Mouse (Mus musculus) granulocyte monocyte progenitor cell, adult 5-6 weeks (primary cell): ENCODE measurements around the gene Chmp5. TPM values are rescaled to one million over a fixed set of nuclear protein-coding genes. Genes with fewer than 3 reads are reported as not detected.

Source experiments
- ATAC-seq: replicated peaks from 2 replicates; pipeline ENCODE4 v1.8.0; 2016; ENCODE audit warnings: mild to moderate bottlenecking, moderate TSS enrichment, inconsistent platforms; ENCODE audit not compliant: poor library complexity, severe bottlenecking
- total RNA-seq, 2 experiments: library from RNA; stranded (forward) in 1 of 2; stranded (reverse) in 1 of 2; fragments of 200-712, 200-1000 nt in 1 of 2; fragments of >200 nt in 1 of 2; fragmentation: Nextera tagmentation in 1 of 2; gene quantifications; 2 replicates each; pipeline ENCODE4 v1.2.3; 2014 to 2017

The Chmp5 gene
- total RNA-seq, 2 experiments from 2014 or later, result 35.6 to 57.8 TPM

DNA sequence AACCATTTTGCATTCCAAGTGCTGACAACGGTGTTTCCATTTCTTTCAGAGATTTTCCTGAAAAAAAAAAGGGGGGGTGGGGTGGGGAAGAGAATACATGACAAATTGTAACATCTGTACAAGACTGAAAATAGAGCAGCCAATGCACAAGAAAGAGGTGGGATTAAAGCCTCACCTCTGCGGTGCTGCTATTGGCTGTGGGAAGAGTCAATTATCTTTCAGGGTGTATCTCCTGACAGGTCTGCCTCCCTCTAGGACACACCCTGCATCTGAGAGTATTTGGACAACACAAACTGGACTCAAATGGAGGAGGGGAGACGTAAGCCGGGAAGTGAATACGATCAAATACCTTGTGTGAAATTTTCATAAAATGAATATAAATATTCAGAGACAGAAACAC, 4.6 kb upstream of the Chmp5 start:
- no peak for ATAC-seq

DNA sequence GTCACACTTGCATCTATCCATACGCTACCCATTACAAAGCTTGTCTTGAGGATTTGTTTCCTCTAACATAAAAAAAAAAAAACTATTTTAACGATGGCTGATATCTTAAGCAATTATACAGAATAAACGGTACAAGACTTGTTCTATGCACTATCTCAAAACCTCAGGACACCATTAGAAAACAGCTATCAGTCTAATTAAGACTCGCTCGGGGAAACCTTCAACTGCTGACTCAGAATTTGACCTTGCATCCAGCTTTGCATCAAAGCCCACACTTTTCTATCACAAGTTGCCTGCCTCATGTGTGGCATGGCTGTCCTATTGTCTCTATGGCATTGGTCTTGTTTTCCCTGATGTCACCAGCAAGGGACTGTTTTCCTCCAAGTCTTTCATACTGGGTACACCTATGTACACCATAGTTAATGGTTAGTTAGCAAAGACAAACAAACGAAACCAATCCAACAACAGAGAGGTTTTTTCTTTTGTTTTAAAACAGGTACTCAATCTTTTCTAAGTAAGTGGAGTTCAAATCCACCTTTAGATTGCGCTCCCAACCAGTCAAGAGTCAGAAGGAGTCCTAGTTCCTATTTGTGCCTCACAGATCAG, 1.6 kb upstream of the Chmp5 start:
- no peak for ATAC-seq

DNA sequence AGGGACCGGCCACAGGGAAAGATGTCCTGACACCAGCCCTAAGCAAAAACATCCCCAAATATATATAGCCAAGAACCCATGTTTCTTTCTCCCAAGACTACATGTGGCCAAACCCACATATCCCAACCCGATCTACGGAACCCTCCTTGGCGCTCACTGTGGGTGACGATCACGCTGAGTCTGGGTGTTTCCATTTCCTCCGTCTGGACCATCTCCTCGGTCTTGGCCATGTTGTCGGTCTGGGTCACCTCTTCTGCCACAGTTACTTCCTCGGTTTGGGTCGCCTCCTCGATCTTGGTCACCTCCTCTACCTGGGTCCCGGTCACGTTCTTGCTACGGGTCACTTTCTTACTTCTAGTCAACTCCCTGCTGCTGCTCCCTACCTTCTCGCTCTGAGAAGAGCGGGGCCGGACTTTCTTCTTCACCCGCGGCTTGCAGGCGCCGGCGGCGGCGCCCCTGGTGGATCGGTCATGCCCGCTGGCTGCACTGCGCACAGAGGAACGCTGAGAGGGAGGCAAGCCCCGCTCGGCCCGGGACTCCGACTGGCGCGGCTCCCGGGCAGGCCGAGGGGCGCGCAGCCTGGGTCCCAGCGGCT, 545 bp upstream of the Chmp5 start:
- ATAC-seq, result peak; percentile 23

DNA sequence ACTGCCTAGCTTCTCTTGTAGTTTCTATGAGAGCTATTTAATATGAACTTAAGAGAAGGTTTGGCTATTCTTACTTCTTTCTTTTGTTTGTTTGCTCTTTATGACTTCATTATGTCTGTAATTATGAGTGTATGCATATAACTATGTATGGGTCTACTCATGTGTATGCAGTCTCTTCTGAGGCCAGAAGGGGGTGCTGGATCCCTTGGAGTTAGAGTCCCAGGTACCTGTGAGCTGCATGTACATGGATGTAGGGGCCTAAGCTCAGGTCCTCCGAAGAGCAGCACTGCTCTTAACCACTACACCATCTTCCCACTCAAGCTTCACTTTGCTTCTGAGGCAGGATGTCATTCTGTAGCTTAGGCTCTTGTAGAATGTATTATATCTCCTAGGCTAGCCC, 5.3 kb downstream of the Chmp5 start:
- ATAC-seq, result peak; percentile 84

DNA sequence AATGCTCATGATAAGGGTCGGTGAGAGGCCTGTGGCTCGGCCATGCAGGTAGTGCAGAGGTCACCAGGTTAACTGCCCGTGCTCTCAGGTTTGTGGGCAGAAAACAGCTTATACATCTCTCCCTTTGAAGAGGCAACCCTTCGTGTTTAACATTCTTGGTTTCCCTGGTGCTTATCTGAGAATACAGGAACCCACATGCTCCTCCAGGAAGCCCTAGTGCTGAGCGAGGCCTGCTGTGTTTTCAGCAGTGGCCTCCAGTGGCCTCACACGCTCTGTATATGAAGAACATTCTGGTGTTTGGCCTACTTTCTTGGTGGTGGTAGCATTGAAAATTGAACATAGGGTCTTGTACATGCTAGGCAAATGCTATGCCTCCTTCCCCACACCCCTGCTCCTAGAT, 7.7 kb downstream of the Chmp5 start:
- ATAC-seq, result no peak

DNA sequence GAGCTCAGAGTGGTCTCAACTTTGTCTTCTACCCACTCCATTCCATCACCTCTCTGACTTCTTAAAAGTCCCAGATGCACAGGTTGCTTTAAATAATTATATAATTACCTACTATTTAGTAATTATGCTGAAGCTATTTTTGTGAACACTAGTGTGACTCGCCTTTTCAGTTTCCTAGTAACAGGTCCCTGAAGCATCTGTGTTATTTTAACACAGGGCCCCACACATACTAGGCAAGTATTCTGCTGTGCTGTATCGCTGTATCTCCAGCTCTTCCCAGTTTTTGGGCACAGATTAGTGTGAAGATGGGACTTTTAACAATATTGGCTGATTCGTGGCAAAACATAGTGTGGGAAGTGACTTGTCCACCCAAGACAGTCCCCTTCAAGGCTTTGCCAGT, 15.3 kb downstream of the Chmp5 start:
- ATAC-seq, result no peak

GRCm38 (mm10) chr4:40969161-40969560, 21.0 kb downstream of the Chmp5 start:
- no peak for ATAC-seq

GRCm38 (mm10) chr4:40969781-40970591, 21.8 kb downstream of the Chmp5 start:
- ATAC-seq, result no peak

GRCm38 (mm10) chr4:40970592-40970841, 22.3 kb downstream of the Chmp5 start:
- ATAC-seq, result no peak

DNA sequence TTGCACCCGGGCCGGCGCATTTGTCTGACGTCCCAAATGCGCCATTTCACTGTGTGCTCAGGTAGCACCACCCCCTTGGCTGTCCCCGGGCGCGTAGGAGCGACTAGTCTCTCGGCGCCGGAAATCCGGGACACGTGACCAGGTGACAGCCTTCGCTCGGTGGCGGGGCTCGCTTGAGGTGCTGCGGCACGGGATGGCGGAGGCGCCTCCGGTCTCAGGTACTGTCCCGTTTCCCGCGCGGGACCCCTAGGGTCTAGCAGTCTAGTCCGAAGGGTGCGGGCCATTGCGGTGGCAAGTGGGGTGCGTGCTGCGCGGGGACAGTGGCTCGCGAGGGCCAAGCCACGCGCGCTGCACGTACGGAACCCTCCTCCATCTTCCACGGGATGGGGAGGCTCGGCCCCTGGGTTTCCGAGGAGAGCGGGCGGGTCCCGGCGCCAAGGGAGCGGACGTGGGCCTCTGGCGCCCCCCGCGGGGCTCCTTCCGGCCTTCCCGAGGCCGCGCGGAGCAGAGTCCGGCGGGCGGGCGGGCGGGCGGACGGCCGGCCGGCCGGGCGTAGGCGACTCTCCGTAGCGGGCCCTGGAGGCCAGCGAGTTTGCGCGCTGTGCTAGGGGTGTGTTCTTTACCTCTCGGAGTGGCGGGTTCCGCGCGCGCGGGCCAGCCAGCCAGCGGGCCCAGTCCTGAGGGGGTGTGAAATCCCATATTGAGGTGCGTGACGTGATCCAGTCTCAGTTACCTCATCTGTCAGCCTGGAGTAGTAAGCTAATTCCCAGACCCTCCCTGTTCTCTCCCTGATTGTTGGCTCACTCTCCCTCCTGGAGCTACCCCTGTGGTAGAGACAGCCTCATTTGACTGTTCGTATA, 22.9 kb downstream of the Chmp5 start, which contains the start of gene Nfx1:
Gene Nfx1 (plus strand): TSS at position 65 of the 860 bp plus-strand sequence.
- ATAC-seq, result peak; percentile 88

DNA sequence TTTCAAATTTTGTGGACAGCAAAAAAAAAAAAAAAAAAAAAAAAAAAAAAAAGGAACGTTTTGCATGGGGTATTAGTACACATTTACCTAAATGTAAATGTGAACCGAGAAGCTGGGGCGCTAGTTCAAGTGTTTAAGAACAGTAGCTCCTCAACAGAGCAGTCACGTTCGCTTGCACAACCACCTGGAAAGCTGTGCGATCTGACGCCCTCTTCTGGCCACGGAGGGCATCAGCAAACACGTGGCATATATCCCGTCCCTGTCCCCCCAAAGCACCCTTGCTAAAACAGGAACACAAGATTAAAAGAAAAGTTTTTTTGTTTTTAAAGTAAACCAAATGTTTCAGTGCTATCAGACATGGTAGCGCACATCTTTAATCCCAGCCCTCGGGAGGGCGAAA, 23.5 kb downstream of the Chmp5 start:
- peak; percentile 58 for ATAC-seq

GRCm38 (mm10) chr4:40974011-40974410, 25.8 kb downstream of the Chmp5 start:
- no peak for ATAC-seq

DNA sequence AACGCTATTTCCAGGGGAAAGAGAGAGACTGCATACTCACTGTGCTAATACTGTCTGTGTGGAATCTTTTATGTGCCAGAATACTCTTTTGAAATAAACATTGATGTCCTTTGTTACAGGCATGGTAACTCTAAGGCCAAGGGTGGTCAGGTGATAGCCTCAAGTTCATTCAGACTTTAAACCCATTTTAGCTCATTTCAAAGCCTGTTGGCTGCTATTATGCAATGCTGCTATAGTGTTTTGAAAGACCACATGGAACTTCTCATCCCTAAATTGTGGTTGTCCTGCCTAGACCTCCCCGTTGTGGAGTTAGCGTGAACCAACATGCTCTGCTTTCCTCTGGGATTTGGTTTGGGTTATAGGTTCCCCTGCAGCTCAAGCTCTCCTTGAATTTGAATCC, 27.5 kb downstream of the Chmp5 start:
- ATAC-seq, result 0 out of 2 replicates have a peak, but pooled peaks have one; percentile 1

DNA sequence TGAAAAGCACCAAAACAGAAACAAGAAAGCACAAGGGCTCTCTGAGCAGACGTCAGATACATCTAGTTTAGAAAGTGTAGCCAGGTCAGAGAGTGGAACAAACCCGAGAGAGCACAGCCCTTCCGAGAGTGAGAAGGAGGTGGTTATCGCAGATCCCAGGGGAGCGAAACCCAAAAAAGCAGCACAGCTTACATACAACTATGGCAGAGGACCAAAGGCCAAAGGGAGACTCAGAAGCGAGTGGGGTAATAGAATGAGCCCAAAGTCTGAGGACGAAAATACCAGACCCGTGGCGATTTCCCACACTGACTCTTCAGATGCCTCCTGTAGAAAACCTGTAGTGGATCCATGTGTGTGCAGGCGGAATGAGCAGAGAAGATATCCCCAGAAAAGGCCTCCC, 28.4 kb downstream of the Chmp5 start:
- no peak for ATAC-seq

DNA sequence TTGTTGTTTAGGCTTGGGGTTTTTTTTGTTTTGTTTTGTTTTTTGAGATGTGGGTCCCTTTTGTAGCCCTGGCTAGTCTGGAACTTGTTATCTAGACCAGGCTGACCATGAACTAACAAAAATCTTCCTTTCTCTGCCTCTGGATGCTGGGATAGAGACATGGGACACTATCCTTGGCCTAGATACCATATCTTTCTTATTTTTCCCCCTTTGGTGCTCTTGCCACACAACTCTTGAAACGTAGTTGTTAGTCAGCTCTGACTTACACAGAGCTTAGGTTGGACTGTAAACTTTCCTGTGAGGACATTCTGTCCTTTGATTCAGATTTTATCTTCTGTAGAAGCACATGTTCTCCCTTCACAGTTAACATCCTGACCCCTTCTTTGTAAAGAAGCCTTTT, 31.2 kb downstream of the Chmp5 start:
- no peak for ATAC-seq

- no peak for ATAC-seq
Measured at GRCm38 (mm10) chr4:40982486-40982885, 34.3 kb downstream of the Chmp5 start.

GRCm38 (mm10) chr4:40983686-40984085, 35.5 kb downstream of the Chmp5 start:
- no peak for ATAC-seq

- ATAC-seq, result no peak
Measured at GRCm38 (mm10) chr4:40989633-40990032, 41.4 kb downstream of the Chmp5 start.

DNA sequence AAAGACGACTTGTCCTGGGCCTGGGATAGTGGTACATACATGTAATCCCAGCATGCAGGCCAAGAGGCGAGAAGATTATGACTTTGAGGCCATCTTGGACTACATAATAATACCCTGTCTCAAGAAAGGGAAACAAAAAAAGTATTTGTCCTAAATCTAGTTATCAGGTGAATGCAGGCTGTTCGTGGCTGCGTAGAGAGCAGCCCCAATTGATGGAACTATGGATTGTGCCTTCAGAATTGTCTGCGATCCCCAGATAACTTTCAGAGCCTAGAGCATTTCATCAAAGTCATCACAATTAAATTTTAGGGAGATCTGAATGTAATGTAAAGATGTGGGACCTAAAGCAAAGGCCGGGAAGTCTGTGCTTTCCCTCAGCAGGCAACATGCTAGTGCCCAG, 48.1 kb downstream of the Chmp5 start:
- ATAC-seq, result no peak

DNA sequence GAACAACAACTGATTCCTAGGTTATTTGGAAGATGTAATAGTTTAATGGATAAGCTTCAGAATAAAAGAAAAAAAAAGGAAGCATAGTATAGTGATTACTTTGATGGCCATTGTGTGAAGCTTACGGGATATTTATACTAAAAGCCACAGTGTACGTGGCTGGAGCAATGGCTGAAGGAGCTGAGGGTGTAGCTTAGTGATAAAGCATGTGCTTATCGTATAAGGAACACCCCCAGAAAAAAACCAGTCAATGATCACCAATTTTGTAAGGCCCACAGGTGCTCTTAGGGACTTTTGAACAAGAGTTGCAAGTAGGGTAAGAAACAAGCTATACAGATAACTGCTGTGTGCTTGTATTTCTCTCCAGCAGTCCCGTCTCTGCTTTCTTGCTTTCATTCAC, 49.7 kb downstream of the Chmp5 start:
- ATAC-seq, result no peak

DNA sequence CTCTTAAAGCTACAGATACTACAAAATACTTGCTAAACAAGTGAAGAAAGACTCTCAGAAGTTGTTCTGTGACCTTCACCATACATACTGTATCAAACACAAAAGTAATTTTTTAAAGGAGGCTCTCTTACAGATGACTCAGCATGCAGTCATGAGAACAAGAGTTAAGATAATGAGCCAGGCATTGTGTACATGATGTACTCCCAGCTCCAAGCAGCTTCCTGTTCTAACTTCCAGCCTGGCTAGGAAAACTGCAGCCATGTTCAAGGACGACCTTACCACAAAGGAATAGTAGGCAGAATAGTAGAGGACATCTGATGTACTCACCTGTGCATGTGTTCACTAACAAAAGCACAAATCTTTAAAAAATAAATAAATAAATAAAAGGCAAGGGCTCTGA, 52.1 kb downstream of the Chmp5 start:
- no peak for ATAC-seq
